Mouse (Mus musculus): ENCODE results near the gene Kcnh4. TPM values are rescaled to one million over a fixed set of nuclear protein-coding genes. Genes with fewer than 3 reads are reported as not detected.
A peak's percentile ranks its signal among the peaks of the same experiment; 100 is the strongest.

The Kcnh4 gene
- total RNA-seq, 2 experiments from 2014 or later: not detected

GRCm38 (mm10) chr11:100735954-100736745 is 23.6 kb downstream of the Kcnh4 start:
- peak; percentile 14; the same call in 1 of the 2 replicates for ATAC-seq (ENCODE audit: poor library complexity, severe bottlenecking)

- ATAC-seq (ENCODE audit: poor library complexity, severe bottlenecking): no peak
Measured at GRCm38 (mm10) chr11:100735134-100735865, 24.4 kb downstream of the Kcnh4 start.

GRCm38 (mm10) chr11:100730477-100731205 is 29.1 kb downstream of the Kcnh4 start:
- ATAC-seq (ENCODE audit: poor library complexity, severe bottlenecking): peak; percentile 68

- no peak for ATAC-seq (ENCODE audit: poor library complexity, severe bottlenecking)
Measured at GRCm38 (mm10) chr11:100729976-100730375, 29.8 kb downstream of the Kcnh4 start.

GRCm38 (mm10) chr11:100728601-100729000 is 31.1 kb downstream of the Kcnh4 start:
- ATAC-seq (ENCODE audit: poor library complexity, severe bottlenecking): no peak

- no peak for ATAC-seq (ENCODE audit: poor library complexity, severe bottlenecking)
Measured at GRCm38 (mm10) chr11:100727201-100727600, 32.5 kb downstream of the Kcnh4 start.

GRCm38 (mm10) chr11:100724919-100725512 is 34.7 kb downstream of the Kcnh4 start:
- peak; percentile 24; the same call in 1 of the 2 replicates for ATAC-seq (ENCODE audit: poor library complexity, severe bottlenecking)

GRCm38 (mm10) chr11:100722493-100723028 is 37.2 kb downstream of the Kcnh4 start:
- ATAC-seq (ENCODE audit: poor library complexity, severe bottlenecking): no peak

- peak; percentile 43 for ATAC-seq (ENCODE audit: poor library complexity, severe bottlenecking)
Measured at GRCm38 (mm10) chr11:100721776-100722492, 37.8 kb downstream of the Kcnh4 start.

- peak; percentile 41 for ATAC-seq (ENCODE audit: poor library complexity, severe bottlenecking)
Measured at GRCm38 (mm10) chr11:100721254-100721653, 38.5 kb downstream of the Kcnh4 start.

GRCm38 (mm10) chr11:100720345-100720744 is 39.4 kb downstream of the Kcnh4 start:
- ATAC-seq (ENCODE audit: poor library complexity, severe bottlenecking): no peak

GRCm38 (mm10) chr11:100719893-100720292 is 39.8 kb downstream of the Kcnh4 start:
- no peak for ATAC-seq (ENCODE audit: poor library complexity, severe bottlenecking)

- ATAC-seq (ENCODE audit: poor library complexity, severe bottlenecking): no peak
Measured at GRCm38 (mm10) chr11:100719312-100719711, 40.4 kb downstream of the Kcnh4 start.

- no peak for ATAC-seq (ENCODE audit: poor library complexity, severe bottlenecking)
Measured at GRCm38 (mm10) chr11:100718866-100719265, 40.9 kb downstream of the Kcnh4 start.

- no peak for ATAC-seq (ENCODE audit: poor library complexity, severe bottlenecking)
Measured at GRCm38 (mm10) chr11:100718462-100718861, 41.3 kb downstream of the Kcnh4 start.

- no peak for ATAC-seq (ENCODE audit: poor library complexity, severe bottlenecking)
Measured at GRCm38 (mm10) chr11:100716649-100717048, 43.1 kb downstream of the Kcnh4 start.

GRCm38 (mm10) chr11:100714948-100715347 is 44.8 kb downstream of the Kcnh4 start:
- no peak for ATAC-seq (ENCODE audit: poor library complexity, severe bottlenecking)

- peak; percentile 72 for ATAC-seq (ENCODE audit: poor library complexity, severe bottlenecking)
Measured at GRCm38 (mm10) chr11:100714534-100714915, 45.2 kb downstream of the Kcnh4 start.

- ATAC-seq (ENCODE audit: poor library complexity, severe bottlenecking): peak; percentile 75
Measured at GRCm38 (mm10) chr11:100713735-100714533, 45.8 kb downstream of the Kcnh4 start, which contains the start of gene Hspb9. TSS of gene Hspb9 (plus strand) at chr11:100713850.
